Mouse (Mus musculus): ENCODE results near the gene Ccdc175. TPM values are rescaled to one million over a fixed set of nuclear protein-coding genes. Genes with fewer than 3 reads are reported as not detected.

Gene Ccdc175
- total RNA-seq (2022): not detected

- DNase-seq: no peak
These were observed at the start of gene Ccdc175 for GRCm38 (mm10) chr12:72184929-72185328. Gene Ccdc175 (minus strand): TSS chr12:72185029.

- DNase-seq: no peak
These were observed 49.3 kb upstream of the Ccdc175 start for GRCm38 (mm10) chr12:72234151-72234550.

GRCm38 (mm10) chr12:72232826-72233790 is 48.3 kb upstream of the Ccdc175 start:
- DNase-seq: no peak

GRCm38 (mm10) chr12:72232176-72232575 is 47.3 kb upstream of the Ccdc175 start:
- no peak for DNase-seq

GRCm38 (mm10) chr12:72229451-72230196 is 44.8 kb upstream of the Ccdc175 start:
- DNase-seq: no peak

- DNase-seq: no peak
These were observed 42.9 kb upstream of the Ccdc175 start for GRCm38 (mm10) chr12:72227731-72228130.

- DNase-seq: no peak
These were observed 40.5 kb upstream of the Ccdc175 start for GRCm38 (mm10) chr12:72225371-72225770.

- no peak for DNase-seq
These were observed 38.8 kb upstream of the Ccdc175 start for GRCm38 (mm10) chr12:72223557-72224102.

- DNase-seq: no peak
These were observed 28.7 kb upstream of the Ccdc175 start for GRCm38 (mm10) chr12:72213554-72213953.

- DNase-seq: no peak
These were observed 16.0 kb upstream of the Ccdc175 start for GRCm38 (mm10) chr12:72200828-72201227.

- no peak for DNase-seq
These were observed 13.2 kb upstream of the Ccdc175 start for GRCm38 (mm10) chr12:72197925-72198486.

- no peak for DNase-seq
These were observed 12.6 kb upstream of the Ccdc175 start for GRCm38 (mm10) chr12:72197434-72197833.

- DNase-seq: no peak
These were observed 5.3 kb downstream of the Ccdc175 start for GRCm38 (mm10) chr12:72179561-72179960.

GRCm38 (mm10) chr12:72178322-72178721 is 6.5 kb downstream of the Ccdc175 start:
- DNase-seq: no peak

- DNase-seq: no peak
These were observed 26.4 kb downstream of the Ccdc175 start for GRCm38 (mm10) chr12:72158421-72158820.

GRCm38 (mm10) chr12:72150786-72151185 is 34.0 kb downstream of the Ccdc175 start:
- DNase-seq: no peak

- DNase-seq: no peak
These were observed 55.6 kb downstream of the Ccdc175 start for GRCm38 (mm10) chr12:72129203-72129602.

GRCm38 (mm10) chr12:72115686-72116345 is 69.0 kb downstream of the Ccdc175 start:
- DNase-seq: no peak

GRCm38 (mm10) chr12:72115126-72115525 is 69.7 kb downstream of the Ccdc175 start:
- no peak for DNase-seq

- DNase-seq: peak; percentile 31
These were observed 80.1 kb downstream of the Ccdc175 start for GRCm38 (mm10) chr12:72104525-72105281.

GRCm38 (mm10) chr12:72104027-72104426 is 80.8 kb downstream of the Ccdc175 start:
- DNase-seq: no peak

All from adrenal gland, adult 8-10 months (tissue).